Mouse (Mus musculus) E14TG2a.4 (cell line): ENCODE measurements at regions not wholly inside any gene's neighbourhood (a gene's known extent, or its start where the extent isn't known, plus 50 kb on each side); places are given as distances from the start of the nearest gene placed in this dataset.

Experiments used
- H3K27me3 ChIP-seq: 2 replicates; pipeline ENCODE4 v1.6.1; 2014; ENCODE audit warnings: low read length, control low read depth; ENCODE audit not compliant: insufficient read depth
- H3K36me3 ChIP-seq: 2 replicates; pipeline ENCODE4 v1.6.1; 2014; ENCODE audit warnings: low read length, control low read depth; ENCODE audit not compliant: insufficient read depth
- H3K4me1 ChIP-seq: replicated peaks from 2 replicates; pipeline ENCODE4 v1.6.1; 2014; ENCODE audit warnings: low read depth, low read length, control low read depth
- H3K4me3 ChIP-seq: replicated peaks from 2 replicates; pipeline ENCODE4 v1.5.1; 2014; ENCODE audit warnings: mild to moderate bottlenecking, low read length
- H3K9me3 ChIP-seq: 2 replicates; pipeline ENCODE4 v1.6.1; 2014; ENCODE audit warnings: low read length, control low read depth
- CTCF ChIP-seq: conservative IDR thresholded peaks from 2 replicates; pipeline ENCODE4 v1.5.1; 2014; ENCODE audit warnings: low read length
- NANOG ChIP-seq: IDR thresholded peaks from 2 replicates; pipeline ENCODE4 v1.6.1; 2014; ENCODE audit warnings: borderline replicate concordance, low read length, mixed read lengths
- POU5F1 ChIP-seq: IDR thresholded peaks from 2 replicates; pipeline ENCODE4 v1.6.1; 2014; ENCODE audit warnings: low read length, borderline replicate concordance

- Histone ChIP-seq H3K9me3 (no peaks in the 10 kb centered on the region; the same call in 1 of the 2 replicates), H3K4me3 (no peak overlapping the region), H3K36me3 (no peaks in the 10 kb centered on the region), H3K4me1 (no peaks in the 10 kb centered on the region), H3K27me3 (no peaks in the 10 kb centered on the region)
- TF ChIP-seq POU5F1 (no peak), NANOG (no peak), CTCF (no peak)
Measured at GRCm38 (mm10) chr7:70118971-70119370, 247.6 kb downstream of the Nr2f2 start.

GRCm38 (mm10) chr7:70117930-70118922 lies 248.3 kb downstream of the Nr2f2 start:
- H3K27me3 ChIP-seq = no peaks in the 10 kb centered on the region
- no peak overlapping the region for H3K4me3 ChIP-seq
- no peaks in the 10 kb centered on the region; the same call in 1 of the 2 replicates for H3K9me3 ChIP-seq
- no peaks in the 10 kb centered on the region for H3K4me1 ChIP-seq
- no peaks in the 10 kb centered on the region for H3K36me3 ChIP-seq
- no peak for TF ChIP-seq POU5F1
- TF ChIP-seq CTCF = no peak
- TF ChIP-seq NANOG = no peak

GRCm38 (mm10) chr7:70109013-70109412 lies 257.5 kb downstream of the Nr2f2 start:
- H3K4me3 ChIP-seq = no peak overlapping the region
- no peaks in the 10 kb centered on the region for H3K4me1 ChIP-seq
- no peaks in the 10 kb centered on the region for H3K9me3 ChIP-seq
- H3K27me3 ChIP-seq = no peaks in the 10 kb centered on the region
- H3K36me3 ChIP-seq = no peaks in the 10 kb centered on the region
- TF ChIP-seq POU5F1 (no peak), NANOG (no peak), CTCF (no peak)

- Histone ChIP-seq H3K4me3 (no peak overlapping the region), H3K4me1 (no peaks in the 10 kb centered on the region), H3K27me3 (no peaks in the 10 kb centered on the region), H3K36me3 (no peaks in the 10 kb centered on the region), H3K9me3 (no peaks in the 10 kb centered on the region)
- TF ChIP-seq POU5F1 (no peak), CTCF (no peak), NANOG (no peak)
Measured at GRCm38 (mm10) chr7:70105024-70105423, 261.5 kb downstream of the Nr2f2 start.

- TF ChIP-seq POU5F1 (no peak), NANOG (no peak), CTCF (no peak)
- Histone ChIP-seq H3K36me3 (no peaks in the 10 kb centered on the region), H3K27me3 (no peaks in the 10 kb centered on the region), H3K4me3 (no peak overlapping the region), H3K4me1 (no peaks in the 10 kb centered on the region), H3K9me3 (no peaks in the 10 kb centered on the region)
Measured at GRCm38 (mm10) chr7:70104486-70104885, 262.0 kb downstream of the Nr2f2 start.

- no peaks in the 10 kb centered on the region for H3K27me3 ChIP-seq
- H3K4me1 ChIP-seq = no peaks in the 10 kb centered on the region
- TF ChIP-seq CTCF = no peak
- no peak for TF ChIP-seq POU5F1
- no peak for TF ChIP-seq NANOG
- no peak overlapping the region for H3K4me3 ChIP-seq
- no peaks in the 10 kb centered on the region for H3K9me3 ChIP-seq
- H3K36me3 ChIP-seq = no peaks in the 10 kb centered on the region
Measured at GRCm38 (mm10) chr7:70103680-70104079, 262.9 kb downstream of the Nr2f2 start.

GRCm38 (mm10) chr7:70099001-70099400 lies 267.5 kb downstream of the Nr2f2 start:
- H3K9me3 ChIP-seq = no peaks in the 10 kb centered on the region
- H3K36me3 ChIP-seq = no peaks in the 10 kb centered on the region
- no peaks in the 10 kb centered on the region for H3K27me3 ChIP-seq
- H3K4me3 ChIP-seq = no peak overlapping the region
- TF ChIP-seq CTCF (no peak), POU5F1 (no peak), NANOG (no peak)
- no peaks in the 10 kb centered on the region for H3K4me1 ChIP-seq

GRCm38 (mm10) chr7:70093916-70094784 lies 272.4 kb downstream of the Nr2f2 start:
- no peak overlapping the region for H3K4me3 ChIP-seq
- no peaks in the 10 kb centered on the region for H3K4me1 ChIP-seq
- H3K9me3 ChIP-seq = no peaks in the 10 kb centered on the region
- H3K36me3 ChIP-seq = no peaks in the 10 kb centered on the region
- no peaks in the 10 kb centered on the region for H3K27me3 ChIP-seq
- TF ChIP-seq POU5F1 (no peak), CTCF (no peak), NANOG (no peak)
